In the genomic region with DNA sequence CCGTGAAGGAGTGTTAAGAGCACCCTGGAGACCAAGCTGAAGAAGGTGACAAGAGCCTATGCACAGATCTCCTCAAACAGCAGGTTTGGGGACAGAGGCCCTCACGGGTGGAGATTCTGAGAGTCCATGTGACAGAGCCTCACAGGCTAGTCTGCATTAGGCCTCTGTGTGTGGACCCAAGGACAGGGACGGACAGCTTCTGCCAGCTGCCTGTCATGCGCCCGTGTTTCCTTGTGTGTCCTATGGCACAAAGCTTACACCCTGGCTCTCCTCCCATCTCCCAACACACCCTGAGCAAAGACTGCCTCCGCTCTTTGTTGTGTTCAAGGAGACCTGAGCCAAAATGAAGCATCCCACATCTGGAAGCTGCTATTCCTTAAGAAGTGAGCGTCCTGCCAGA, we compare ENCODE assay signal across 28 mouse cellular contexts.
DNase-seq lines count a peak whose midpoint lies in the region; ATAC-seq lines count a peak whose summit lies in the region.
"Had no signal": no experiment of that assay in that cellular context is flagged by ENCODE, and none has a peak within 500 bp of the region (broad histone marks: within the 10 kb centered on the region; RNA-seq: fewer than 3 reads in every experiment).

No protein-coding gene starts in this region.

- no peaks in the 10 kb centered on the region; the same call in 1 of the 2 replicates for H3K4me1 ChIP-seq in lung, embryonic 16.5 days (replicated peaks; ENCODE audit: control insufficient read depth, insufficient read depth, low read length)
- no peaks in the 10 kb centered on the region for H3K4me1 ChIP-seq in embryonic facial prominence, embryonic 14.5 days (ENCODE audit: control insufficient read depth, insufficient read depth, low read length)

- H3K9ac ChIP-seq in lung, embryonic 16.5 days (ENCODE audit: low read length): no peak overlapping the region
- no peak overlapping the region for H3K9ac ChIP-seq in embryonic facial prominence, embryonic 14.5 days (ENCODE audit: low read depth, low read length)
- H3K9ac ChIP-seq: embryonic facial prominence, embryonic 15.5 days; forebrain, postnatal 0 days; heart, embryonic 12.5 days; heart, embryonic 15.5 days; hindbrain, embryonic 14.5 days had no signal

- no peaks in the 10 kb centered on the region for H3K9me3 ChIP-seq in lung, embryonic 16.5 days (ENCODE audit: control insufficient read depth, low read length)
- H3K9me3 ChIP-seq in embryonic facial prominence, embryonic 14.5 days (ENCODE audit: control insufficient read depth, low read length): no peaks in the 10 kb centered on the region
- H3K9me3 ChIP-seq: embryonic facial prominence, embryonic 15.5 days; G1E; heart, embryonic 12.5 days; heart, embryonic 15.5 days had no signal

- ATAC-seq in lung, embryonic 16.5 days (ENCODE audit: low read depth): no peak
- ATAC-seq in embryonic facial prominence, embryonic 14.5 days (ENCODE audit: low read depth): no peak
- ATAC-seq: forebrain, embryonic 14.5 days; forebrain, postnatal 0 days; hindbrain, postnatal 0 days; inflammation-experienced regulatory T-cells, adult 6 months; intestine, embryonic 16.5 days; Patski had no signal

- H3K4me3 ChIP-seq in lung, embryonic 16.5 days (ENCODE audit: low read length): no peak overlapping the region
- H3K4me3 ChIP-seq in embryonic facial prominence, embryonic 14.5 days (ENCODE audit: low read depth, low read length): no peak overlapping the region
- H3K4me3 ChIP-seq: embryonic facial prominence, embryonic 15.5 days; heart, embryonic 12.5 days; heart, embryonic 15.5 days had no signal

- H3K4me2 ChIP-seq in lung, embryonic 16.5 days (ENCODE audit: low read depth, low read length): no peak overlapping the region
- no peak overlapping the region for H3K4me2 ChIP-seq in embryonic facial prominence, embryonic 14.5 days (ENCODE audit: low read depth, low read length)
- H3K4me2 ChIP-seq: embryonic facial prominence, embryonic 15.5 days; heart, embryonic 12.5 days; heart, embryonic 15.5 days; hindbrain, embryonic 14.5 days had no signal

- WGBS in lung, embryonic 16.5 days: 82% methylated on average over 7 of the region's 7 CpGs
- 95% methylated on average over 6 of the region's 7 CpGs for WGBS in embryonic facial prominence, embryonic 14.5 days

- peak; percentile 34 for DNase-seq in adrenal gland, postnatal 10 days
- no peak for DNase-seq in adrenal gland, adult 8-10 months
- no peak for DNase-seq in lung, postnatal 14 days
- peak; percentile 37 to 56 for DNase-seq in adrenal gland, postnatal 36 days
- DNase-seq in embryonic facial prominence, embryonic 14.5 days (ENCODE audit: low spot score): no peak
- no peak for DNase-seq in embryo, embryonic 10.5 days (ENCODE audit: low spot score)
- DNase-seq in spleen, postnatal 14 days (ENCODE audit: low spot score in 2 of 2): no peak
- DNase-seq: B cell, adult 2 months; cerebellum, adult 18-20 months; cerebellum, adult 9-10 months; cerebellum, postnatal 14 days; embryo, embryonic 11 days; forebrain, postnatal 0 days; gastrocnemius, postnatal 25 days; heart, postnatal 4 days; kidney, adult 18-20 months had no signal

- H3K27me3 ChIP-seq in lung, embryonic 16.5 days (ENCODE audit: control insufficient read depth, insufficient read depth, low read depth, low read length): no peaks in the 10 kb centered on the region
- no peaks in the 10 kb centered on the region for H3K27me3 ChIP-seq in embryonic facial prominence, embryonic 14.5 days (replicated peaks; ENCODE audit: control insufficient read depth, insufficient read depth, low read length)
- H3K27me3 ChIP-seq: CH12.LX; embryonic facial prominence, embryonic 15.5 days; heart, embryonic 12.5 days; heart, embryonic 15.5 days; Patski had no signal

- H3K27ac ChIP-seq in lung, embryonic 16.5 days (ENCODE audit: low read length): peak overlapping the region; percentile 37; the same call in 1 of the 2 replicates
- 0 out of 2 replicates have a peak overlapping the region, but pooled peaks have one; percentile 6 for H3K27ac ChIP-seq in embryonic facial prominence, embryonic 14.5 days (replicated peaks; ENCODE audit: low read depth, low read length)
- H3K27ac ChIP-seq: embryonic facial prominence, embryonic 15.5 days; heart, embryonic 15.5 days; hindbrain, embryonic 14.5 days; hindbrain, postnatal 0 days had no signal

- H3K36me3 ChIP-seq in lung, embryonic 16.5 days (ENCODE audit: control insufficient read depth, insufficient read depth, low read length): no peaks in the 10 kb centered on the region
- H3K36me3 ChIP-seq in embryonic facial prominence, embryonic 14.5 days (ENCODE audit: control insufficient read depth, insufficient read depth, low read length): no peaks in the 10 kb centered on the region
- H3K36me3 ChIP-seq: embryonic facial prominence, embryonic 15.5 days; G1E; heart, embryonic 12.5 days; heart, embryonic 15.5 days had no signal

Comparison
In these comparisons a context has a peak if more than half of its experiments do, and no peak if none do; other contexts are left out.
1. DNase-seq: peak in adrenal gland, postnatal 10 days (single experiment) and adrenal gland, postnatal 36 days (2 of 2); none in adrenal gland, adult 8-10 months (single experiment), lung, postnatal 14 days (single experiment), embryonic facial prominence, embryonic 14.5 days (single experiment), embryo, embryonic 10.5 days (single experiment) and spleen, postnatal 14 days (0 of 2).